Mouse (Mus musculus) midbrain, embryonic 14.5 days (tissue): Measurements from ENCODE around the gene Hist1h2bg. TPM values are rescaled to one million over a fixed set of nuclear protein-coding genes. Genes with fewer than 3 reads are reported as not detected.
"Not testable (repeated sequence)": the region's sequence is repeated elsewhere in the genome, so short reads cannot be mapped to it uniquely, and the experiment has no call there.

ENCODE experiments used
- ATAC-seq: fragments of 200-750 bp; cut with Nextera tagmentation; 2 replicates; pipeline ENCODE4 v1.8.0; 2017; ENCODE audit warnings: moderate number of reproducible peaks, moderate library complexity; ENCODE audit not compliant: low FRiP score, low TSS enrichment
- DNase-seq: peaks from one replicate; pipeline ENCODE4 v3.0.0-alpha.2; 2015
- H3K27ac ChIP-seq: fragments of 300-500 bp; sonication (generic); replicated peaks from 2 replicates; pipeline ENCODE4 v1.5.1; 2014; ENCODE audit warnings: mild to moderate bottlenecking, low read depth, low read length, moderate library complexity
- H3K27me3 ChIP-seq: fragments of 300-500 bp; sonication (generic); 2 replicates; pipeline ENCODE4 v1.6.1; 2014; ENCODE audit warnings: low read length, control low read depth, mixed read lengths; ENCODE audit not compliant: control insufficient read depth, insufficient read depth
- H3K36me3 ChIP-seq: fragments of 300-500 bp; sonication (generic); 2 replicates; pipeline ENCODE4 v1.6.1; 2014; ENCODE audit warnings: low read length, control low read depth; ENCODE audit not compliant: control insufficient read depth, insufficient read depth
- H3K4me1 ChIP-seq: fragments of 300-500 bp; sonication (generic); 2 replicates; pipeline ENCODE4 v1.6.1; 2014; ENCODE audit warnings: mild to moderate bottlenecking, antibody characterized with exemption, low read length, control low read depth; ENCODE audit not compliant: control insufficient read depth, insufficient read depth
- H3K4me2 ChIP-seq: fragments of 300-500 bp; sonication (generic); 2 replicates; pipeline ENCODE4 v1.6.1; 2014; ENCODE audit warnings: mild to moderate bottlenecking, low read length, moderate library complexity
- H3K4me3 ChIP-seq: fragments of 300-500 bp; sonication (generic); replicated peaks from 2 replicates; pipeline ENCODE4 v1.5.1; 2014; ENCODE audit warnings: low read depth, low read length
- H3K9ac ChIP-seq: fragments of 300-500 bp; sonication (generic); replicated peaks from 2 replicates; pipeline ENCODE4 v1.6.1; 2014; ENCODE audit warnings: mild to moderate bottlenecking, low read length, moderate library complexity
- H3K9me3 ChIP-seq: fragments of 300-500 bp; sonication (generic); 2 replicates; pipeline ENCODE4 v1.6.1; 2016; ENCODE audit warnings: low read length, control low read depth, mixed read lengths; ENCODE audit not compliant: control insufficient read depth
- WGBS: fragments of 180-500 bp; shearing (Covaris S2); extraction: QIAGEN DNeasy Blood & Tissue Kit; methylation state at CpG from one replicate; pipeline ENCODE4 v1.1.7; 2014; 5-methylcytosine and 5-hydroxymethylcytosine counted together
- polyA plus RNA-seq: library from polyadenylated mRNA; unstranded; fragments of >200 nt; fragmentation: Nextera tagmentation; extraction: Ambion mirVana; gene quantifications from 2 replicates; pipeline ENCODE4 v1.2.1, GENCODE M21; 2014

Hist1h2bg gene
- polyA plus RNA-seq, 1 experiment from 2014 or later: 1.4 TPM

DNA sequence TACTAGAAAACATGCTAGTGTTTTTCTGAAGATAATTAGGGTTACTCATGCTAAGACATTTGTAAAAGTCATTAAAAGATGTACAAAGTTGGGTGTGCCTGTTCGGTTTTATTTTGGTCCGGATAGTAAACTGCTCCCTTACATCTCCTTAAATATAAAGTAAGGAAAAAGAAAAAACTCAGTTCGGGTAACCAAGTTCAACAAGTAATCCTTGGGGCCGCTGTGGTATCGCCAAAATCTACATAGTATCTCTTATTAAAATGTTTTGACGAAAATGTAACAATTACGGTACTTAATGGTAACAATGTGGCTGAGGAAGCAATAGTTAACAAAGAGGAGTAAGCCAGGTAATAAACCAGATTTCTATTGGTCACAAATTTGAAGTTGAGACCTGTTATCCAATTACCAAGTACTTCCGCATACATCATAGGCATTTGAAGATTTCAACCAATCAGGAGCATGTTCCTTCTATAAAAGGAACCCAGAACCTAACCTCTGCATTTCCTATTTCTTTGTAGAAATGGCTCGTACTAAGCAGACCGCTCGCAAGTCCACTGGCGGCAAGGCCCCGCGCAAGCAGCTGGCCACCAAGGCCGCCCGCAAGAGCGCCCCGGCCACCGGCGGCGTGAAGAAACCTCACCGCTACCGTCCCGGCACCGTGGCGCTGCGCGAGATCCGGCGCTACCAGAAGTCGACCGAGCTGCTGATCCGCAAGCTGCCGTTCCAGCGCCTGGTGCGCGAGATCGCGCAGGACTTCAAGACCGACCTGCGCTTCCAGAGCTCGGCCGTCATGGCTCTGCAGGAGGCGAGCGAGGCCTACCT lies 27.0 kb upstream of the Hist1h2bg start, which contains the start of gene Hist1h3f:
Gene Hist1h3f (plus strand): TSS at position 88 of the 822 bp plus-strand sequence.
- Histone ChIP-seq H3K27me3 (no peaks in the 10 kb centered on the region), H3K9me3 (no peaks in the 10 kb centered on the region), H3K4me3 (peak within 1 kb of the TSS; percentile 45), H3K4me1 (no peaks in the 10 kb centered on the region), H3K27ac (peak within 1 kb of the TSS; percentile 88), H3K36me3 (no peaks in the 10 kb centered on the region), H3K4me2 (peak within 1 kb of the TSS; percentile 85), H3K9ac (peak within 1 kb of the TSS; percentile 53; the same call in 1 of the 2 replicates)
- WGBS: under 1% methylated on average over 31 of the region's 45 CpGs
- ATAC-seq: peak; percentile 97
- DNase-seq: peak; percentile 96

DNA sequence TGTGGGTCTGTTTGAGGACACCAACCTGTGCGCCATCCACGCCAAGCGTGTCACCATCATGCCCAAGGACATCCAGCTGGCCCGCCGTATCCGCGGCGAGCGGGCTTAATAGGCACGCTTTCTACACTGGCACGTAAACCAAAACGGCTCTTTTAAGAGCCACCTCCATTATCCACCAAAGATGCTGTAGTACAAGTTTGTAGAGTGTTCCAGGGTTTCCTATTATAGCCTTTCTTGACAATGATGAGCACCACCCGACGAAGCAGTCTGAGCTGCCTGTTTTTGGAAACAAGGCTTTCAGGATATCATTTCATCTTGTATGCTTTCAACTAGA lies 26.4 kb upstream of the Hist1h2bg start:
- not testable (repeated sequence) for DNase-seq, H3K27me3 ChIP-seq, H3K9me3 ChIP-seq, ATAC-seq, H3K9ac ChIP-seq, H3K4me1 ChIP-seq, H3K36me3 ChIP-seq
- Histone ChIP-seq H3K4me2 (peak overlapping the region; percentile 85), H3K27ac (peak overlapping the region; percentile 88), H3K4me3 (peak overlapping the region; percentile 45)
- 1% methylated on average over 11 of the region's 14 CpGs for WGBS

DNA sequence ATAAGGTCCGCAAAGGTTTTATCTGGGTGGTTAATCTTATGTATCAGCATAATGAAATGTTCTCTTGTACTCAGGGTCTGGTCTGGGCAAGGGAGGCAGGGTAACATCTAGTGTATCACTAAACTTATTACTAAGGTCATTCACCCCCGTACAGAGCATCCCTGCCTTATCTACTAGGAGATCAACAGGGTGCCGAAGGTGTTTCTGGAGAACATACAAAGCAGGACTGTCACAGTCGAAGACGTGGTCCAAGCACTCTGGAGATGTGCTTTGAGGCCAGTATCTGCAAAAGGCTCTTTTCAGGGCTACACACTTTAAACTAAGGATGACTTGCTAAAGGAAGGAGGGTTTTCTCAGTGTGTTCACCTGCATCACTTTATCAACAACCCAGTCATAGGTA lies 24.5 kb upstream of the Hist1h2bg start:
- no peaks in the 10 kb centered on the region for H3K9me3 ChIP-seq
- no peaks in the 10 kb centered on the region for H3K36me3 ChIP-seq
- no peak overlapping the region for H3K9ac ChIP-seq
- no peak for DNase-seq
- H3K27me3 ChIP-seq: no peaks in the 10 kb centered on the region
- H3K27ac ChIP-seq: no peak overlapping the region
- 79% methylated on average over 5 of the region's 5 CpGs for WGBS
- H3K4me3 ChIP-seq: no peak overlapping the region
- no peak for ATAC-seq
- no peak overlapping the region for H3K4me2 ChIP-seq
- peaks cover 7% of the 10 kb centered on the region for H3K4me1 ChIP-seq

DNA sequence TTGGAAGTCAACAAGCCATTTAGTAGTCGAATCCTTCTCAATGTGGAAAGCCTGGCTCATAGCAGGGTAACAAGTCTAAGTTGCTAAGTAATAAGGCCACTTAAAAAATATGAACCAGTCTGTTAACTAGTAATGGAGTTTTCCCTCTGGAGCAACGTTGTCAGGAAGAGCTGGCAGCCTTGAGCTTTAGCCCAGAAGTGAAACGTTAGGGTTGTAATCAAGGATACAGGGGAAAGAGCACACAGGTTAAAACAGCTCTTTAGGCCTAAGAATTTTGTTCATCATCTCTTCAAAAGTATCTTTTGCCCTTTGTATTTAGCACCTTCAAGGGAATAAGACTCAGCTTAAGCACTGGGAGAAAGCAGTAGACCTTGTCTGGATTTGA lies 20.4 kb upstream of the Hist1h2bg start:
- Histone ChIP-seq H3K36me3 (no peaks in the 10 kb centered on the region), H3K9me3 (no peaks in the 10 kb centered on the region), H3K27ac (peak overlapping the region; percentile 83), H3K4me2 (peak overlapping the region; percentile 59), H3K9ac (peak overlapping the region; percentile 51), H3K4me3 (peak overlapping the region; percentile 36), H3K27me3 (no peaks in the 10 kb centered on the region), H3K4me1 (peaks cover 18% of the 10 kb centered on the region)
- WGBS: 7% methylated on average over 3 of the region's 3 CpGs
- ATAC-seq (no peak), DNase-seq (no peak)

DNA sequence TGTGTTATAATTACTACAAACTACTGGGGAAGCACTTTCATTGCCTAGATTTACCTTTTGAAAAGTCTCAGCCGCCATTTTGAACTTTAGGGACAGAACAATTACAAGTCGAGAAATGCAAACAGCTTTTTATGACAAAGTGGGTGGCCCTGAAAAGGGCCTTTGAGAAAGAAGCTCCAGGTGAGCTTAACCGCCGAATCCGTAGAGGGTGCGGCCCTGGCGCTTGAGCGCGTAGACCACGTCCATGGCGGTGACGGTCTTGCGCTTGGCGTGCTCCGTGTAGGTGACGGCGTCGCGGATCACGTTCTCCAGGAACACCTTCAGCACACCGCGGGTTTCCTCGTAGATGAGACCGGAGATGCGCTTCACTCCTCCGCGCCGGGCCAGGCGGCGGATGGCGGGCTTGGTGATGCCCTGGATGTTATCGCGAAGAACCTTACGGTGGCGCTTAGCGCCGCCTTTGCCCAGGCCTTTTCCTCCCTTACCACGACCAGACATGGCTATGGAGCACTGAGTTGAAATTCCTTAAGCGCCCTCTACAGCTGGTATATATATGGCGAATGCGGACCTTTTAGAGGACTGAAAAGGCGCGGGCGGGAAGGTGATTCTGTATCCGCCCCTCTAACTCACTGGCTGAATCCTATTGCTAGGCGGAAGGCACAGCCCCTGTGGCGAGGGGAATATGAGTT lies 19.9 kb upstream of the Hist1h2bg start, which contains the start of gene Hist1h4f:
Gene Hist1h4f (minus strand): TSS at position 503 of the 689 bp plus-strand sequence.
- peak within 1 kb of the TSS; percentile 83 for H3K27ac ChIP-seq
- peak within 1 kb of the TSS; percentile 51 for H3K9ac ChIP-seq
- not testable (repeated sequence) for H3K36me3 ChIP-seq, H3K27me3 ChIP-seq, H3K9me3 ChIP-seq
- peak within 1 kb of the TSS; percentile 59 for H3K4me2 ChIP-seq
- H3K4me3 ChIP-seq: peak within 1 kb of the TSS; percentile 36
- peak; percentile 89 for ATAC-seq
- under 1% methylated on average over 47 of the region's 47 CpGs for WGBS
- H3K4me1 ChIP-seq: peaks cover 18% of the 10 kb centered on the region
- DNase-seq: peak; percentile 95

DNA sequence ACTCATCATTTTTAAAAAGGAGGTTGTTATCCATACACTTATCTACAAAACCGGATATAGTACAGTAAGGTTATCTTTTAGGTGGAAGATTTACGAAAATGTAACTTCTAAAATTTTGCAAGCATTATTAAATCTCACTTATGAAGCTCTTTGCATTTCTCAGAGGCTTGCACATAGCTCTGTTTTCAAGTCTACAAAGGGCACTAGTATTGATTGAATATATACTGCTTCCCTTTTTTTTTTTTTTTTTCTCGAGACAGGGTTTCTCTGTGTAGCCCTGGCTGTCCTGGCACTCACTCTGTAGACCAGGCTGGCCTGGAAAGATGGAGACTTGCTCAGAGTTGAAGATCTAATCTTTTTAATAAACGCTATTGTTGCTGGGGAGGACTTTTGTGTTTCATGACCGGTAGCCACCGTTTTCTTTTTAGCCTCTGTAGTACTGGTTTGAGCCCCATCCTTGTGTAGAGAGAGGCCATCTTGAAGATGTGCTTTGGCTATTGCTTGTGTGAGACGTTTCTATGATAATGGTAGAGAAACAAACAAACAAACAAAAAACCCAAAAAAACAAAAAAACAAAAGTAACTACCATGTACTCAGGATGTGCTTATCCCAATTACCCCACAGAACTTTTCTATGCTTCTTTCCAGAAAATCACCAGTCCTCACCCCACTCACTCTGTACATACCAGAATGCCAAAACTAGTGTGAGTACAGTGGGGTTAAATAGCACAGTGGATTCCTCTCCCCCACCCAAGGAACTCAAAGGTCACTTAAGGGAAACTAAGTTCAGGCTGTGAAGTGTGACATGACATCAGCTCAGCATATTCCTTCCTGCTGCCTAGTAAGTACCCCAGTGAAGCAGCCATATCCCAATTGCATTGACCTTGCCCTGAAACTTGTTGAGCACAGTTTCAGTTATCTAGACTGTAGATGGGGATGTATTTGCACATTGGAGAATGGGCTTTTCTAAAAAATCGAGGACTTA lies 19.0 kb upstream of the Hist1h2bg start:
- Histone ChIP-seq H3K27ac (peak overlapping the region; percentile 83), H3K36me3 (no peaks in the 10 kb centered on the region), H3K4me2 (peak overlapping the region; percentile 59), H3K9me3 (no peaks in the 10 kb centered on the region), H3K9ac (no peak overlapping the region), H3K27me3 (no peaks in the 10 kb centered on the region), H3K4me1 (peaks cover 21% of the 10 kb centered on the region), H3K4me3 (peak overlapping the region; percentile 36)
- WGBS: 55% methylated on average over 8 of the region's 8 CpGs
- DNase-seq (no peak), ATAC-seq (no peak)

DNA sequence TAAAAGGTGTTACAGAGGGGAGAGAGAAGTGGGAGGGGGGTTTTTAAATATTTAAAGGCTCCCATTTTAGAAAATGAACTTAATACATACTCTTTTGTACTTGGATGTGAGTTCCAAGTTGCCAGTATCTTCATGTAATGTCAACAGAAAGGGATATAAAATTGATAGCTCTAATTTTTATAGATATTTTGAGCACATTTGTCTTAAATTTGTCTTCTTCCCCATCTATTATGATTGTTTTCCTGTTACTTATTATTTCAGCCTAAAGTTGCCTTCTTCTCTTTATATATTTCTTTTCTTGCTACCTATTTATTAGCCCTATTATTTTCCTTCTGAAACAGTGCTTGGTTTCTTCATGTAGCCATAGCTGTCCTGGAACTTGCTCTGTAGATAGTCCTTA lies 18.2 kb upstream of the Hist1h2bg start, which contains the start of gene Hist1h1d:
Gene Hist1h1d (plus strand): TSS at position 301 of the 400 bp plus-strand sequence.
- no peaks in the 10 kb centered on the region for H3K27me3 ChIP-seq
- DNase-seq (no peak), ATAC-seq (no peak)
- H3K4me2 ChIP-seq: peak within 1 kb of the TSS; percentile 91
- H3K9ac ChIP-seq: no peak within 1 kb of the TSS
- H3K36me3 ChIP-seq: no peaks in the 10 kb centered on the region
- no peak within 1 kb of the TSS for H3K4me3 ChIP-seq
- no peaks in the 10 kb centered on the region for H3K9me3 ChIP-seq
- H3K27ac ChIP-seq: no peak within 1 kb of the TSS
- peaks cover 21% of the 10 kb centered on the region for H3K4me1 ChIP-seq

DNA sequence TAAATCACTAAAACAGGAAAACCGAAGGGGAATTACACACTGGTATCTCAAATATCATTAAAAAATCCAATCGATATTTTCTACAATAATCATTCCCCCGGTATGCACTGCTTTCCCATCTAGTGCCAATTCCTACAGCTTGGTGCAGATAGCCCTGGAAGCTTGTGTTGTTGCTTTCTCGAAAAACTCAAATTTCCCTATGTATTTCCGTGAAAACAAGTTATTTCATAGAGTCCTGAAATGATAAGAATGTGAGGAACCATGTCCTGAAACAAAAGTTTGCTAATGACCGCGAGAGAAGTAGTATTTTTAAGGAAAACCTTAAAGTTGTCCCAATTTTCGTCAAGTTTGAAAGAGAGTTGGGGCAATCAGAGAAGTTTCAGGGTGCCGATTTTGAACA lies 16.8 kb upstream of the Hist1h2bg start:
- DNase-seq (peak; percentile 11), ATAC-seq (no peak)
- Histone ChIP-seq H3K27ac (peak overlapping the region; percentile 84), H3K9me3 (no peaks in the 10 kb centered on the region), H3K4me3 (peak overlapping the region; percentile 49), H3K4me2 (peak overlapping the region; percentile 91), H3K27me3 (no peaks in the 10 kb centered on the region), H3K36me3 (no peaks in the 10 kb centered on the region), H3K9ac (peak overlapping the region; percentile 53; the same call in 1 of the 2 replicates), H3K4me1 (peaks cover 21% of the 10 kb centered on the region)
- 23% methylated on average over 9 of the region's 9 CpGs for WGBS
